Mouse (Mus musculus) spleen, adult 18-20 months (tissue): ENCODE measurements around the gene Mgat4a.

Experiments
- DNase-seq, 2 experiments: peaks; one replicate each; pipeline ENCODE4 v3.0.0; 2022; ENCODE audit warnings: mixed read lengths in 2 of 2

Mgat4a gene

GRCm38 (mm10) chr1:37451270-37451669, 89.5 kb downstream of the Mgat4a start:
- DNase-seq, result no peak

DNA sequence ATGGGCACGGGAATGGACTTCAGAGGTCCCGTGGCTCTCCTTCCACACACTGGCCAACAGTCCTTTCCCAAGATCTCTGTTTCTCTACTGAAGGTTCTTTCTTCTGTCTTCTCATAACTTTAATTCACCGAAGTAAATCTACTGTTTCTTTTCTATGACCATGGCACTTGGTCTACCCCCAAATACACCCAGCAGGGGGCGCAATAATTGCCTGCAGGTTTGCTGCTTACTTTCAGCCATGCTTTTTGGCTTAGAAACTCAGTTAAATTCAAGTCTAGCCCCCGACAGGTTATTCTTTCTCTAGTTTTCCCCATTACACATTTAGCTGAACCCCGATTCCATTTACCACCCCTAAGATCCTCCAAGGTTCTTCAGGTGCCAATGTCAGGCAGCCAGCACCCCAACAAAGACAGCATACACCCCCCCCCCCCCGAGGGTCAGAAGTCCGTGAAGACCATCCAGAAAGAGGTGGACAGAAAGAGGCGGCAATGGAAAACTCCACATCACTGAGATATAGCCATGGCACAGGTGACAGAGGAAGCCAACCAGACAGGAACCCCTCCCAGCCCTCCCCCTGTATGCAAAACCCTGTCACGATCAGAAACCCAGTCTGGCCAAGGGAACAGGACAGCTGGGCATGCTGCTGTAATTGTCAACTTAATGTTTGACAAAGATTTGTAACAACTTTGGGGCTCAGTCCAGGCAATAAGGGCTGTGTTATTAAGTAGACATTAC, 92.3 kb downstream of the Mgat4a start:
- peak; percentile 33 to 76 for DNase-seq

DNA sequence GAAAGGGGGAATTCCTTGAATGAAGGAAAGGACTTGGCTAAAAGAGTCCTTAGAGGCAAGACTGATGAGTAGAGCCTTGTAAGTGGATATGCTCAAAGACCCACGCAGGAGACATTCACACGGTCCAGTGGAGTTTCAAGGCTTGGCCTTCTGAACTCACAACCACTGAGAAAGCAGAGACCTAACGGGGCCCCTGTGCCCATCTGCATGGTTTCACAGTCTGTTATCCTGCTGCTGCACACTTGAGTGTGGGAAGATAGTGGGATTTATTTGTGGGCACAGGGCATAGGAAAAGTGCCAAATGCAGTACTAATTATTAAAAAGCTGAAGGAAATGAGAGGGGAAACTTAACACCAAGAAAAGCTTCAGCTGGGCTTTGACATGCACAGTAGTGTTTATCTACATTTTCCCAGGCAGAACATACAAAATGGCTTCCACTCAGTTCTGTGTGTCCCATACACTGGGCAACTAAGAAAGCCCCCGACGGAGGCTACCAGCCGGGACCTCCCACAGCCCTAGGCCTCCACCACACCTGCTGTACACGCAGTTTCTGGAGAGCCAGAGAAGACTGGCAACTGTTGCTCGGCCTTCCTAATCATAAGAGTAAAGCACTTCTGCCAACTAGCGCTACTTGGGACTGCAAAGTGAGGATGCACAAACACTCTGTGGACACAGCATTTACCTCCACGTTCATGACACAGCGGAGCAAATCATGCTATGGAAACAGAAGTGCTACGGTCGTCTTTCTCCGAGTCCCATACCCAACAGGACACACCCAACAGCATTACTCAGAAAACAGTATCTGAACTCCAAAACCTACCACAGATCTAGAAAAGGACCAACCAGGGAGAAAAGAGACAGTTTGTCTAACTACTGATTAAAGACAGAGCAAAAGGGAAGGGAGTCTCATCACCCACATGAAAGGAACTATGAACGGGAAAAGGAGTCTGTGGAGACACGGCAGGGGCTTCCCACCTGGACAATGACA, 97.7 kb downstream of the Mgat4a start:
- no peak for DNase-seq

DNA sequence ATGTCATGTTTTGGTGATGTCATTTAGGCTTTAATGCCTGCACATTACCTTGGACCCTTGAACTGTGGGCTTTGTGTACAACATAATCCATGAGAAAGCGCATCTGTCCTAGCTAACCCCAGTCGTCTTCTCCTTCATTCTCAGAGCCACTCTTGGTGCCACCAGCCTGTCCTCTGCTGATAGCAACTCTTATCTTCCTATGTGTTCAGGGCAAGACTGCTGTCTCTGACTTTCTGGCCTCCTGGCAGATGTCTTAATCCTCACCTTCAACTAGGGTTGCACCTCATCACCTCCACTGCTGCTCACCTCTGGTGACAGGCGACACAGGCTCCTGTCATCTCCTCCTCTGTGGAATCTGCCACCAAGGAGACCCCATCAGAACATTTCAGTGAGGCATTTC, 104.4 kb downstream of the Mgat4a start:
- DNase-seq, result no peak

DNA sequence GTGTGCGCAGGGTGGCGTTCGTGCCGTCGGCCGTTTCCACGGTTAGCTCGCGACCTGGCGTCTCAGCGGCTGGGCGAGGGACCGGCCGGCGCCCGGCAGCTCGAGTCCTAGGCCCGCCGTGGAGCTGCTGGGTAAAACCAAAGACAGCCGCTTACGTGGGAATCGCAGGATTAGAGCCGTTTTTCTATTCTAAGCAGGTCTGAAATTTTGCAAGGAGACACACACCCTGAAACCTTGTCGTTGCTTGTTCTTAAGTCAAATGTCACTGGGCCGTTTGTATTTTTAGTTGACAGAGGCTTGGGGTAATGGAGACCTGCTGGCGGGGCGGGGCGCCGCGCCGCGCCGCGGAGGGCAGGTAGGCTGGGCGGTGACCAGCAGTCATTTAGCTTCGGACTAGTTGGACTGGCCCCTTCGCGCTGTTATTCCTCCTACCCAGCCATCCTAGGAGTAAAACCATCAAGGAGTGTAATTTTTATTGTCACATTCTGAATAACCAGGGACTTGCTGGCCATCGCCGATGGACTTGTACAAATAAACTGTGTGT, 110.4 kb downstream of the Mgat4a start:
- DNase-seq, result peak in 1 of 2 experiments; percentile 11

DNA sequence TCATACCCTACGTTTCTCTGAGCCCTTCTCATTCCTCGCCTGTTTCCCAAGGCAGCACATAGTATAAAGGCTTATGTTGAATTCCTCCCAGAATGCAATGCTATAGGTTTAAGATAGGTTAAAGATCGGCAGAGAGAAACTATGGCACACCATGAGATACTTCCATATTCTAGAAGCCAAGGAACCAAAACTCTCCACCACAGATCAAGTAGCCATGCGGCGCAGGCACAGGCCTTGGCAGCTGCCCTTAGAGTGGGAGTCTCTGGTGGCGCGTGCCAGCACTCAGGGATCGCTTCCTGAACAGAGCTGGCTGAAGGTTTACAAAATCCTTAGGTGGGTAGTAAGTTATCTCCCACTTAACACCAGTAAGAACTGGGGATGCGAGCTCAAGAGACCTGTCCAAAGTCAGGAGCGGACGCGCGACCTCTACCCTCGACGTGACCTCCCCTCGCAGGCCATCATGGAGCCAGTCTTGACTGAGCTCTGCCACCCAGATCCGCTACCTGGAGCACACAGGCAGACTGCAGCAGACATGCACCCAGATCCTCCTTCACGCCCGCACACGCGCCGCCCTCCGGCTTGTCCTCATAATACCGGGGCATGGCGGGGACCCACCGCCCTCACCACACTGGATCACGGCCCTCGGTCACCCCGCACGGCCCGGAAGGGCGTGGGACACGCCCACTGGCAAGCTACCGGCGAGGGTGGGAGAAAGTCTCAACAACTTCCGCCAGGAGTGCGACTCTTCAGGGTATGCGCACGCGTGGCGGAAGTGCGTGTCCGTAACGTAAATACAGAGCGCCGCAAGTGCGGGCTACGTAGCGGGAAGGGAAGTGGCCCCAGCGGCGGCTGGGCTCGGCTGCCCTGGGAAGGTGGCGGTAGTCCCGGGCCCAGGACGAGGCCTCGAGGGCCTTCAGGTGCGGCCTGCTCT, 111.2 kb downstream of the Mgat4a start, which contains the start of the genes Coa5 and Unc50:
Gene Coa5 (minus strand): TSS at position 738 of the 931 bp plus-strand sequence.
Gene Unc50 (plus strand): TSS at position 774 of the 931 bp plus-strand sequence.
- peak; percentile 89 for DNase-seq

DNA sequence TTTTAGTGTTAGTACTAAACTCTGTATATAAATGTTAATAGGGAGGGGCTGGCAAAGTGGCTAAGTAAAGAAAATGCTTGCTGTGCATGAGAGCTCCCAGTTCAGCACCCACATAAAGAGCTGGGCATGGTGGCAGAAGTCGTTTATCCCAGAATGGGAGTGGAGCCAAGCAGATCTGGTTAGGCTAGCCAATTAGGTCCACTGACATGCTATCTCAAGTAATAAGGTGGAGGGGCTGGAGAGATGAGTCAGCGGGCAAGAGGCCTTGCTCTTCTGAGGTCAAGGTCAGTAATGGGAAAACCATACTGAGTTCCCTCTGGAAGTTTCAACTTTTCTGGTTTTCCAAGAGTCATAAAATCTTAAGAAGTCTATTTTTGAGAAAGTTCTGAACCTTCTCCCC, 111.9 kb downstream of the Mgat4a start:
- DNase-seq, result no peak

DNA sequence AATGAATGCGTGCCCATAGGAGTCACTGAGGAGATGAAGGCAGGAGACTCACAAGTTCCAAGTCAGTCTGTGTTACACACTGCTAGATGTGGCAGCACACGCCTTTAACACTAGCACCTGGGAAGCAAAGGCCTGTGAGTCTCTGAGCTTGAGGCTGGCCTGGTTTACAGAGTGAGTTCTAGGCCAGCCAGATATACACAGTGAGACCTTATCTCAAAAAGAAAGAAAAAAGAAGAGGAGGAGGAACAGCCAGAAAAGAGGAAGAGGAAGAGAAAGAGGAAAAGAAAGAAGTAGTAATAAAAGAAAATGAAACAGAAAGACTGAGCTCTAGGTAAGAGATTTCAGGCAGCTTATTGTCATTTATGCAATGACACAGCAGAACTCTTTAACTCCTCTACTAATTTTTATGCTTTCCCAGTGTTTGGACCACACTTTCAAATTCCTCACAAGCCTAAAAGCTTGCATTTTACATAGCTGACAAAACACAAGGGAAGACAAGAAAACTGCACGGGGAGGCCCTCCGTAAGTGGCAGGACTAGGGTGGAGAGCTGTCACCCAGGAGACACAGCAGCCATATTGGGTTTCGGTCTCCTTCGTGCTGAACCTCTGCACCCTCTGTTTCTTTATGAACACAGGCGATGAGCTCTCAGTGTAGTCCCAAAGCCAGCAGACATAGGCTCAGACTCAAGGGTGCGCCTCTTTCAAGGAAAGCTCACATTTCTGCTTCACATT, 113.5 kb downstream of the Mgat4a start:
- no peak for DNase-seq

DNA sequence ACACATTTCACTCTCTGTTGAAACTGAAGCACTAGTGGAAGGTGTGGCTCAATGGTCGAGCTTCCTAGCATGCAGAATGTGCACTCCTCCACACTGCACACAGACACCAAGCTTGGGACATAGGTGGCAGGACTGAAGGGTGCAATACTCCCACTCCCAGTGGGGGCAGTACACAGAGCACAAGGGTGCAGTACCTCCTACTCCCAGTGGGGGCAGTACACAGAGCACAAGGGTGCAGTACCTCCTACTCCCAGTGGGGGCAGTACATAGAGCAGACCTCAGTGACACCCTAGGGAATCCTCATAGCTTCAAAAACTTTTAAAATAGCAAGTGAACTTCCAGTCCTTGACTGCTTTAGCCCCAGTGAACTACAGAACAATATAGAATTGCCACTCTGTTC, 121.4 kb downstream of the Mgat4a start:
- DNase-seq, result peak; percentile 44 to 64

GRCm38 (mm10) chr1:37415394-37415793, 125.4 kb downstream of the Mgat4a start:
- no peak for DNase-seq

DNA sequence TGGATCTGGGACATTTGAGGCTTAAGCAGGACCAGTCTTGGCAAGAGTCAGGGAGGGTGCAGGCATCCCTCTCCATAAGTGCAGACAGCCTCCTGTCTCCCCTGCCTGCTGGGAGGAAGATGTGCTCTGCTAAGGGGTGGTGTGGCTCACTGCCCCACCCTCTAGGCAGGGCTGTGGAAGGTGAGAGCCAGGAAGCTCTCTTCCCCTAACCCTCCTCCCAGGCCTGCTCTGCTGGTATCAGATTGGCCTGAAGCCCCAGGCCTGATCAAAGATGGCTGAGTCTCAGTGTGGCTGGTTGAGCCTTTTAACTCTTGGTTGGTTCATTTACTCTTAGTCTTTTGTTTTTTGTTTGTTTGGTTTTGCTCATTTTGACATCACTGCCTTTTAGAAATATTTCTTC, 131.2 kb downstream of the Mgat4a start:
- no peak for DNase-seq

DNA sequence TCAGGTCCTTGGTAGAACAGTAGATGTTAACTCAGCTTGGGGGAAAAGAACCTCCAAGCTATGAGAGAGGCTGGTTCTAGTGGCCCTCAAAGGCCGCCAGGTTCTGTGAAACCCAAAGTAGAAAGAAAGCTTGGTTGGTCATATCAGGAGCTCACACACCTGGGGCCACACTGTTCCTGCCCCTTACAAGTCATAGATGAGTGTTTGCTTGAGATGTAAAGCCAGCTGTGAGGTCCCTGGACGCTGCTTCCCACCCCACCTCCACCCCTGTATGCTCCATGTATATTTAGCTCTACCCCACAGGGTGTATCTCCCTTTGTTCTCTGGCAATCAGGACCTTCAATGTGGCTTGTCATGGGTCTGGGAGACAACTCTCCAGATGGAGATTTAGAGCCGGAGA, 132.1 kb downstream of the Mgat4a start:
- DNase-seq, result no peak

DNA sequence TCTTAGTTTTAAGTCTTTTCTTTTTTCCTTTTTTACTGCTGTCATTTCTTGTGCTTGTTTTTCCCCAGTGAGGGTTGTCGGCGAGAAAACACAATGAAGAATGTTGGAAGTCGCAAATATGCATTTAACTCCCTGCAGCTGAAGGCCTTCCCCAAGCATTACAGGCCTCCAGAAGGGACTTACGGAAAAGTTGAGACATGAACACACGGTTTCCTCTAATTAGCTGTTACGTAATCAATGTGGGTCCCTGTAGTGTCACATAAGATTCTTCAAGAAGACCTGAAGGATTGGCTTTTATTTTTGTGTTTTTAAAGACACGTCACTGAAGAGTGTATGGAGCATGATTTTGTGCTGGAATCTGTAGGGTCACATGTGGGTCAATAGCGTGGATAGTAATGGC, 132.8 kb downstream of the Mgat4a start:
- DNase-seq, result no peak

- no peak for DNase-seq
Observed at GRCm38 (mm10) chr1:37407228-37407627, 133.6 kb downstream of the Mgat4a start.

- DNase-seq, result no peak
Observed at GRCm38 (mm10) chr1:37405137-37405536, 135.7 kb downstream of the Mgat4a start.

GRCm38 (mm10) chr1:37401687-37402086, 139.1 kb downstream of the Mgat4a start:
- peak; percentile 33 to 62 for DNase-seq

GRCm38 (mm10) chr1:37399734-37400133, 141.1 kb downstream of the Mgat4a start:
- no peak for DNase-seq

DNA sequence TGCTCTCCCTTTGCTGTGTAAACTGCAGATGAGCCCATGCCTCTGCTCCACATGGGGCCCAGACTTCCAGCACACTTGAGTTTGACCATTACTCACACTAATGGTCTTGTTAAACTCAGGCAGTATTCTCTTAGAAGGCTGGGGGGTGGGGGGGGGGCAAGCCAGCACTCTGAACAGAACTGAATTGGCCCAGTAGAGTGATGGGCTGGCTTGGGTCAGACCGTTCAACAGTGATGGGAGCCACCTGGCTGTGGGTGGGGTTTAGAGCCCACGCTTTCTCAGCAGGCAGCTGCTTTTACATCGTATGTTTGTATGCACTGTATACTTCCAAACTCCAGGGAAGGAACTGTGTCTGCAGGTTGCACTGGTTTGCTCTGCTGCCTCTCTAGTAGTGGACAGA, 141.9 kb downstream of the Mgat4a start:
- no peak for DNase-seq

- DNase-seq, result no peak
Observed at GRCm38 (mm10) chr1:37396481-37396880, 144.3 kb downstream of the Mgat4a start.

DNA sequence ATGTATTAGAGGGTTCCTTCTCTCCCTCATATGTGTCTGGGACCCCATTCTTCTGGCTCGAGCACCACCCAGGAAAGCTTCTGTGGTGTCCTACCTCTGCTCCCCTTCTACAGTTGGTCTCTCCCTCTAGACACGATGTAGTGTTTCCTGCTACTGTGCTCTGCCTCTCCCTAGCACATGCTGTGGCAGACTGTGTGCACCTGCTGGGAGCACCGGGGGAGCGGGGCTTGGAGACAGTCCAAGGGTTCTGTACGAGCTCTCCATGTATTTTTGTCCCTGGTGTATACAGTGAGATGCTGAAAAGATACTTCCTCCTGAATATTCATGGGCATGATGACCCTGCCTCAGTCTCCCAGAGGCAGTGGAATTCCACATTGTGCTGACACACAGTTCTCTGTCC, 147.6 kb downstream of the Mgat4a start:
- no peak for DNase-seq
